Mouse (Mus musculus): Measurements from ENCODE around the gene Atp5g1. TPM values are rescaled to one million over a fixed set of nuclear protein-coding genes. Genes with fewer than 3 reads are reported as not detected.
"Not testable (repeated sequence)": the region's sequence is repeated elsewhere in the genome, so short reads cannot be mapped to it uniquely, and the experiment has no call there.

The Atp5g1 gene
- 725 and 738 TPM in 2 replicates for polyA plus RNA-seq (2014; fragmentation: Nextera tagmentation; extraction: Ambion mirVana)

GRCm38 (mm10) chr11:96075509-96076220 lies at the start of gene Atp5g1:
Atp5g1 (minus strand) TSS chr11:96075670.
- peaks cover 4% of the 10 kb centered on the region; the same call in 1 of the 2 replicates for H3K4me1 ChIP-seq (ENCODE audit: insufficient read depth)
- H3K4me3 ChIP-seq (ENCODE audit: low read depth, low read length): peak within 1 kb of the TSS; percentile 86
- peak; percentile 22; the same call in 1 of the 2 replicates for TF ChIP-seq CTCF (IDR thresholded peaks at IDR 0.05; ENCODE audit: low read depth)
- WGBS: under 1% methylated on average over 37 of the region's 37 CpGs
- peak within 1 kb of the TSS; percentile 78 for H3K27ac ChIP-seq (ENCODE audit: low read depth)
- peak; percentile 99 for DNase-seq
- peak; percentile 97 for ATAC-seq (ENCODE audit: insufficient read depth)
- no peaks in the 10 kb centered on the region for H3K9me3 ChIP-seq (ENCODE audit: low read depth, low read length)
- H3K4me2 ChIP-seq: peak within 1 kb of the TSS; percentile 94
- peaks cover 25% of the 10 kb centered on the region for H3K36me3 ChIP-seq (ENCODE audit: insufficient read depth)
- H3K27me3 ChIP-seq (ENCODE audit: insufficient read depth, low read length): no peaks in the 10 kb centered on the region
- peak within 1 kb of the TSS; percentile 84 for H3K9ac ChIP-seq

DNA sequence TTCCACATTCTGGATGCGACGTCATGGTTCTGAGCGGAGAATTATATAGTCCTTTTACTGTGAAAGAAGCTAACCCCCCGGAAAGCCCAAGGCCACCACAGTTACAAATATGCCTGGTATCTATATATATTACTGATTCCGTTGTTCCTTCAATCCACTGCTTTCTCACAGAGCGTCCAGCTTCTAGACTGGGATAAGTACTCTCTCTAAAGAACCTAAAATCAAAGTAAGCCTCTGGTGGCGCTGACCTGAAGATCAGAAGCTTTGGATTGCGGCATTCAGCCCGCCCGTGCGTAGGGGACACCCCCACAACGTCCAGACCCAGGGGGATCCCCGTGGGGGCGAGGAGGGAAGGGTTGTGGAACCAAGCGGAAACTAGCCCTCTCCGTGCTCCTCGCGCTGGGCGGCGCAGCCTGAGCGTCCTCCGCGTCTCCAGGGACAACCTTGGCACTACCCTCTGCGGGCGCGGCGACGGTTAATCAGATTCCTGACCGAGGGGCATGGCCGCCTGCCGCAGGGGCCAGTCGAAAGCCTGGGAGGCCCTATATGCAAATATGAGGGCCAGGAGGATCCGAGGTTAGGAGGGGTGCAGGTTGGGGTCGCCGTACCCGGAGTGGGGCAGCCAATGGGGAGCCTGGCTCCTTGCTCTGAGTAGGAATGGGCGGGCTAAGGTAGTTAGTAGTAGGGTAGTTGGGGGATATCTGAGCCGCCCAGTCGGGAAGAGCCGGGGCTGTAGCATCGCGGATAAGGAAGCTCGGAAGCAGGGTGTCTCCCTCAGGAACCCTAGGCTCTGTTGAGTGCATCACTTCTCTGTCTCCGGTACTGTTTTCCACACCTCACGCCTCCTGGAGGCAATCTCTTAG lies 48.8 kb upstream of the Atp5g1 start:
- Histone ChIP-seq H3K9me3 (ENCODE audit: low read depth, low read length) (no peaks in the 10 kb centered on the region), H3K4me2 (peak overlapping the region; percentile 75), H3K27me3 (ENCODE audit: insufficient read depth, low read length) (peaks cover 39% of the 10 kb centered on the region), H3K9ac (peak overlapping the region; percentile 39; the same call in 1 of the 2 replicates), H3K36me3 (ENCODE audit: insufficient read depth) (no peaks in the 10 kb centered on the region), H3K4me1 (ENCODE audit: insufficient read depth) (no peaks in the 10 kb centered on the region), H3K27ac (ENCODE audit: low read depth) (no peak overlapping the region), H3K4me3 (ENCODE audit: low read depth, low read length) (peak overlapping the region; percentile 39)
- 1% methylated on average over 45 of the region's 45 CpGs for whole genome bisulfite sequencing
- DNase-seq: peak; percentile 52
- ATAC-seq (ENCODE audit: insufficient read depth): peak; percentile 35; the same call in 1 of the 2 replicates
- no peak for TF ChIP-seq CTCF (IDR thresholded peaks at IDR 0.05; ENCODE audit: low read depth)

GRCm38 (mm10) chr11:96122806-96123205 lies 47.3 kb upstream of the Atp5g1 start:
- not testable (repeated sequence) for ATAC-seq (ENCODE audit: insufficient read depth); H3K27ac ChIP-seq (ENCODE audit: low read depth); H3K36me3 ChIP-seq (ENCODE audit: insufficient read depth); H3K4me1 ChIP-seq (ENCODE audit: insufficient read depth); H3K4me2 ChIP-seq; H3K4me3 ChIP-seq (ENCODE audit: low read depth, low read length); DNase-seq; H3K9ac ChIP-seq; H3K9me3 ChIP-seq (ENCODE audit: low read depth, low read length)
- H3K27me3 ChIP-seq (ENCODE audit: insufficient read depth, low read length): peaks cover 39% of the 10 kb centered on the region
- 77% methylated on average over 4 of the region's 4 CpGs for WGBS

DNA sequence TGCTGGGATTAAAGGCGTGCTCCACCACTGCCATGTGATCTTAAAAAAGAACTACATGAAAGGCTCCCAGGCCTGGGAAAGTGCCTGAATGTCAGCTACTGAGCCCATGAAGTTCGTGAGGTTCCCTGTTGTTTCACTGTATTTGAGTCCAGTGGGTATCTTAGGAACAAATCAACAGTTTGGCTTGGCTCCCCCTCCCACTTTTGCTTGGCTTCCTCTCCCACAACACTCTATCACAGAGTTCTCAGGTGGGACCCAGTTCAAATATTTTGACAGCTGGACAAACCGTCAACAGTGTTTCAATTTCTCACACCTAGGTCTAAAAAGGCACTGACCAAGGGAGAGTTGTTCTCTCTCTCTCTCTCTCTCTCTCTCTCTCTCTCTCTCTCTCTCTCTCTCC lies 43.9 kb upstream of the Atp5g1 start:
- DNase-seq (no peak), ATAC-seq (ENCODE audit: insufficient read depth) (no peak)
- WGBS: 44% methylated on average over 3 of the region's 3 CpGs
- Histone ChIP-seq H3K4me2 (no peak overlapping the region), H3K4me1 (ENCODE audit: insufficient read depth) (no peaks in the 10 kb centered on the region), H3K9me3 (ENCODE audit: low read depth, low read length) (no peaks in the 10 kb centered on the region), H3K27ac (ENCODE audit: low read depth) (no peak overlapping the region), H3K9ac (no peak overlapping the region), H3K4me3 (ENCODE audit: low read depth, low read length) (no peak overlapping the region), H3K36me3 (ENCODE audit: insufficient read depth) (no peaks in the 10 kb centered on the region), H3K27me3 (ENCODE audit: insufficient read depth, low read length) (peaks cover 19% of the 10 kb centered on the region)
- no peak for TF ChIP-seq CTCF (IDR thresholded peaks at IDR 0.05; ENCODE audit: low read depth)

DNA sequence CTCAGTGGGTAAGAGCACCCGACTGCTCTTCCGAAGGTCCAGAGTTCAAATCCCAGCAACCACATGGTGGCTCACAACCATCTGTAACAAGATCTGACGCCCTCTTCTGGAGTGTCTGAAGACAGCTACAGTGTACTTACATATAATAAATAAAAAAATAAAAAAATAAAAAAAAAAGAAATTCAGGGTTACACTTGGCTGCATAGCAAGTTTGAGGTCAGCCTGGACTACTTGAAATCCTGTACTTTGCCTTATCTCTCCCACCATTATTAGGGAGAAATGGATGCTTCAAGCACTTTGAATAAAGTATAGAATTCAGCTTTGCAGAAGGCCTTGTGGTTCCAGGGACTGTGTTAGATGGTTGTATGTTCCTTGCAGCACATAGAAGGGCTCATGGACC lies 41.5 kb upstream of the Atp5g1 start:
- H3K9me3 ChIP-seq (ENCODE audit: low read depth, low read length); H3K36me3 ChIP-seq (ENCODE audit: insufficient read depth); ATAC-seq (ENCODE audit: insufficient read depth); H3K27ac ChIP-seq (ENCODE audit: low read depth); H3K27me3 ChIP-seq (ENCODE audit: insufficient read depth, low read length); H3K4me2 ChIP-seq; H3K4me1 ChIP-seq (ENCODE audit: insufficient read depth); H3K9ac ChIP-seq; DNase-seq; H3K4me3 ChIP-seq (ENCODE audit: low read depth, low read length): not testable (repeated sequence)
- 75% methylated on average over 3 of the region's 3 CpGs for WGBS

- Histone ChIP-seq H3K4me2 (no peak overlapping the region), H3K4me1 (ENCODE audit: insufficient read depth) (no peaks in the 10 kb centered on the region), H3K9ac (no peak overlapping the region), H3K9me3 (ENCODE audit: low read depth, low read length) (no peaks in the 10 kb centered on the region), H3K4me3 (ENCODE audit: low read depth, low read length) (no peak overlapping the region), H3K36me3 (ENCODE audit: insufficient read depth) (no peaks in the 10 kb centered on the region), H3K27me3 (ENCODE audit: insufficient read depth, low read length) (no peaks in the 10 kb centered on the region), H3K27ac (ENCODE audit: low read depth) (no peak overlapping the region)
- WGBS: 86% methylated on average over 3 of the region's 3 CpGs
- no peak for TF ChIP-seq CTCF (IDR thresholded peaks at IDR 0.05; ENCODE audit: low read depth)
- ATAC-seq (ENCODE audit: insufficient read depth) (no peak), DNase-seq (no peak)
Measured at GRCm38 (mm10) chr11:96116116-96116515, 40.6 kb upstream of the Atp5g1 start.

- no peaks in the 10 kb centered on the region for H3K36me3 ChIP-seq (ENCODE audit: insufficient read depth)
- ATAC-seq (ENCODE audit: insufficient read depth) (no peak), DNase-seq (no peak)
- H3K9ac ChIP-seq: no peak overlapping the region
- H3K4me3 ChIP-seq (ENCODE audit: low read depth, low read length): no peak overlapping the region
- H3K27ac ChIP-seq (ENCODE audit: low read depth): no peak overlapping the region
- H3K27me3 ChIP-seq (ENCODE audit: insufficient read depth, low read length): no peaks in the 10 kb centered on the region
- no peak overlapping the region for H3K4me2 ChIP-seq
- WGBS: 93% methylated on average over 6 of the region's 6 CpGs
- no peak for TF ChIP-seq CTCF (IDR thresholded peaks at IDR 0.05; ENCODE audit: low read depth)
- H3K4me1 ChIP-seq (ENCODE audit: insufficient read depth): no peaks in the 10 kb centered on the region
- no peaks in the 10 kb centered on the region for H3K9me3 ChIP-seq (ENCODE audit: low read depth, low read length)
Measured at GRCm38 (mm10) chr11:96115416-96115815, 39.9 kb upstream of the Atp5g1 start.

Data from lung, embryonic 14.5 days (tissue).